Mouse (Mus musculus) ovary, adult 18-20 months (tissue): Measurements from ENCODE around the gene Kcne1.

Experiments used
- DNase-seq: peaks from one replicate; pipeline ENCODE4 v3.0.0; 2022; ENCODE audit warnings: low spot score, mixed read lengths

Kcne1 gene

DNA sequence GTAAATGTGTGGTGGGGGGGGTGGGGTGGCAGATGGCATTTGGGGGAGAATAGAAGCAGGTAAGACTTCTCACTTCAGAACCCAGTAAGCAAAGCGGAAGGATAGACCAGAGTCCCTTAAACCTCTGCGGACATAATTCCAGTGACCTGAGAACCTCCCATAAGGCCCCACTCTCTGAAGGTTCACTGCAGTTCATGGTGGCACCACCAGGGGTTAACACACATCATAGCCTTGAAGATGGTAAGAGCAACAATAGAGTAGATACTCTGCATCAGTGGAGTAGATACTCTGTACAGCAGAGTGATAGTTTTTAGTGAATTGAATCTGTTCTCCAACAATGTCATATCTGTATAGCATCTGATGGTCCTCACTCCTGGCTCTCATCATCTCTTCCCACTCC lies 53.7 kb downstream of the Kcne1 start:
- no peak for DNase-seq

DNA sequence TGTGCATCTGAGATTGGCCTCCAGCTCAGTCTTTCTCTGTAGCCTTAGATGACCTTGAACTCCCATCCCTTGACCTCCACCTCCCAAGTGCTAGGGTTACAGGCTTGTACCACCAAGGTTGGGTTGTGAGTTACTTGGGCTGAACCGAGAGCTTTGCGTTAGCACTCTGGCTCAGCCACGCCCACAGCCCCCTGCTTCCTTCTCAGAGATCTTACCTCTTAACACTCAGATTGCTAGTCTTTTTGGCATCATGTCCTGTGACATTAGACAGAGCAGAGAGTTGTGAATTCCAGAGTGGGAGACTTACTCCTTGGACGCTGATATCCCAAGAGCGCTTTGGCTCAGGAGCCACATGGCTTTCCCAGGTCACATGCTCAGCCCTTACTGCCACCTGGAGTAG lies 56.8 kb downstream of the Kcne1 start:
- no peak for DNase-seq

DNA sequence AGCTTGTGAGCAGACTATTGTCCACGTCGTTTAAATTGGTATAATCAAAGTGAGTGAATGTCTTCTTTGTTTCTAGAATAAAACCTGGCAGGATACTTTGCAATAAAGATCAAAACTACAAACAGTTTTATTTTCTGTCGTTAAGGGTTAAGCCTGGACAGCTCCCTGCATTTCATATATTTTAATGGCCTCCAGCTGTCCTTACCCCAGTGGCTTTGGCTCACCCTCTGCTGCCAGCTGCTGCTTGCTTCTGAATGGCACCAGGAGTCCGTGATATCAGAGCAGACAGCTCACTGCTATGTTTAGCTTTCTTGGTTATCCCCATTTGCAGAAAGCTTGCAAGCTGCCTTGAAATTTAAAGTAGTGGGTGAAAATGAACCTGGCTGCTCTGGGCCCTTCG lies 57.3 kb downstream of the Kcne1 start:
- no peak for DNase-seq

DNA sequence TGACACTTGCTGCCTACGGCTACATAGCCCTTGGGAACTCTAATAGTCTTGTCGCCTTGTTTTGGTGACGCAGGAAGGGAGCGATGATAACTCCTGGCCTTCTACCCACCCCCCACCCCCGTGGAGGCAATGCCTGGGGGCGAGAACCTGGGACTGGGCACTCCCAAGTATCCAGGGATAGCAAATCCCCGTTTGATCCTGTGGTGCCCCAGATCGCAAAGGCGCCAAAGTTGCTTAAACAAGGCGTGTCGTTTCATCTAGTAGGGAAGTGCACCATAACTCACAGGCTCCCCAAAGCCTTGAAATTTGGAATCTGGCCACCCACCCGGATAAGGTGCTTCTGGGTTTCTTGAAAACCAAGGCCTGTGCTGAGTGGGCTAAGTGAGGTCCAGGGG lies 57.9 kb downstream of the Kcne1 start:
- no peak for DNase-seq

DNA sequence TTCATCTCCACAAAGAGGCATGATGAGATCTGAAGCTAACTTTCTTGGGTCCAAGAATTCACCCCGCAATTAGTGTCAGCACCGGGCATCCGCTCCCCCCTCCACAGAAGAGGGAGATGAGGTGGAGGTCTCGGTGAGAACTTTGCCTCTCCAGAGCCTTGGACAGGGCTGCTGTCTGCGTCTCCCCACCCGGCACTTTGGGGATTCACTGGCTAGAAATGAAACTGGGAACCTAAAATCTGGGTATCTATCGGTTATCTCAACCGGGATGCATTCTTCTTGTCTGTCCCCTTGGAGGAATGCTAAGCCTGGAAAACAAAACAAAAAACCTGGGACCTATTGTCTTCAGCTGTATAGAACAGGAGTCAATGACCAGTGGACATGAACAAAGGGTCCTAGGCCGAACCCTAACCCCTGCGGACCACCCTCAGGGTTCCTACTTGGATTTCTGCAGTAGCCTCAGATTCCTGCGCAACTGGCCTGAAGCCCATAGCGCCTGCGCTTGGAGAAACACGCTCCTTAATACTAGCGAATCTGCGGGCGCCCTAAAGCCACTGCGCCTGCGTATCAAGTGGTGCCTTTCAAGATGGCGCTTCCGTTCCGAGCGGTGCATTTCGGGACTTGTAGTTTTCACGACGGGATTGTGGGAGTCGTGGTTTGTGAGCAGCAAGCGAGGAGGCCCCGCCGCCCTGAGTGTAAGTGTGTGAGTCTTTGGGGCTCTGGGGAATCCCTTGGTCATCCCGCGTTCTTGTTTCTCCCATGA lies 58.4 kb downstream of the Kcne1 start, which contains the start of gene Smim11:
Gene Smim11 (plus strand): TSS at position 638 of the 763 bp plus-strand sequence.
- DNase-seq: peak; percentile 92
